In the genomic region with DNA sequence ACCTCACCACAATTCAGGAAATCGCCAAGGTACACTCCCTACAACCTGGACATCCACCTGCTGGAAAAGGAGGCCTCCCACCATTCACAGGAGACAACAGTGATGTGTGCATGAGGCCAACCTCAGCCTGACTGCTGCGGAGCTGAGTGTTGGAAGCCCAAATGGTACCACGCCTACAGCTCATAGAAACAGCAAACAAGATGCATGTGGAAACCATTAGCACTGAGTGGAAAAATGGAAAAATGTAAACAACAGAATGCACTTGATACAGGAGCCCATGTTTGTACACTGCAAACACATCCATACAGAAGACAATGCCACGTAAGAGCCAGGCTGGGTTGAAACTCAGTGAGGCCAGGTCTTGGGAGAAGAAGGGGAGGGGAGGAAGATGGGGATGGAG, we compare ENCODE assay signal across 20 mouse cellular contexts. TPM values are rescaled to one million over a fixed set of nuclear protein-coding genes. Genes with fewer than 3 reads are reported as not detected.
DNase-seq lines count a peak whose midpoint lies in the region; ATAC-seq and TF ChIP-seq lines count a peak whose summit lies in the region.
"Had no signal": no experiment of that assay in that cellular context is flagged by ENCODE, and none has a peak within 500 bp of the region (broad histone marks: within the 10 kb centered on the region; RNA-seq: fewer than 3 reads in every experiment).

No protein-coding gene starts in this region.

- H3K79me2 ChIP-seq in macrophage (ENCODE audit: inconsistent target), result peaks cover 31% of the 10 kb centered on the region; the same call in 1 of the 2 replicates

- H3K4me3 ChIP-seq in layer of hippocampus, adult 2 months, result no peak overlapping the region
- no peak overlapping the region for H3K4me3 ChIP-seq in neural tube, embryonic 13.5 days
- no peak overlapping the region for H3K4me3 ChIP-seq in embryonic facial prominence, embryonic 14.5 days (ENCODE audit: low read depth, low read length)
- no peak overlapping the region for H3K4me3 ChIP-seq in macrophage (ENCODE audit: inconsistent target)

- DNase-seq in layer of hippocampus, adult 2 months (ENCODE audit: low spot score in 2 of 2), result no peak
- no peak for DNase-seq in layer of hippocampus, adult 11-12 months (ENCODE audit: low spot score)
- DNase-seq in neural tube, embryonic 10.5 days (ENCODE audit: extremely low spot score, low spot score), result no peak
- peak; percentile 71 for DNase-seq in embryonic facial prominence, embryonic 14.5 days (ENCODE audit: low spot score)
- DNase-seq in urinary bladder, postnatal 25 days (ENCODE audit: low spot score), result no peak
- DNase-seq: adrenal gland, adult 8-10 months; gastrocnemius, postnatal 14 days; heart, postnatal 10 days; left cerebral cortex, postnatal 4 days had no signal

- H3K27me3 ChIP-seq in neural tube, embryonic 13.5 days, result no peaks in the 10 kb centered on the region
- no peaks in the 10 kb centered on the region for H3K27me3 ChIP-seq in embryonic facial prominence, embryonic 14.5 days (replicated peaks; ENCODE audit: control insufficient read depth, insufficient read depth, low read length)
- H3K27me3 ChIP-seq: forebrain, embryonic 13.5 days; hindbrain, embryonic 13.5 days; intestine, embryonic 15.5 days had no signal

- H3K9ac ChIP-seq in neural tube, embryonic 13.5 days, result peak overlapping the region; percentile 41
- H3K9ac ChIP-seq in embryonic facial prominence, embryonic 14.5 days (ENCODE audit: low read depth, low read length), result no peak overlapping the region; the same call in 1 of the 2 replicates
- H3K9ac ChIP-seq: intestine, embryonic 15.5 days had no signal

- peaks cover 33% of the 10 kb centered on the region for H3K4me1 ChIP-seq in neural tube, embryonic 13.5 days (replicated peaks)
- H3K4me1 ChIP-seq in embryonic facial prominence, embryonic 14.5 days (ENCODE audit: control insufficient read depth, insufficient read depth, low read length), result peaks cover 17% of the 10 kb centered on the region

- H3K36me3 ChIP-seq in neural tube, embryonic 13.5 days, result peaks cover 19% of the 10 kb centered on the region
- peaks cover 21% of the 10 kb centered on the region for H3K36me3 ChIP-seq in embryonic facial prominence, embryonic 14.5 days (ENCODE audit: control insufficient read depth, insufficient read depth, low read length)
- H3K36me3 ChIP-seq in macrophage (ENCODE audit: inconsistent target), result peaks cover 20% of the 10 kb centered on the region

- no peak for ATAC-seq in neural tube, embryonic 13.5 days (ENCODE audit: low read depth)
- no peak for ATAC-seq in embryonic facial prominence, embryonic 14.5 days (ENCODE audit: low read depth)
- ATAC-seq: forebrain, embryonic 13.5 days; intestine, embryonic 15.5 days had no signal

- no peaks in the 10 kb centered on the region for H3K9me3 ChIP-seq in neural tube, embryonic 13.5 days
- H3K9me3 ChIP-seq in embryonic facial prominence, embryonic 14.5 days (ENCODE audit: control insufficient read depth, low read length), result no peaks in the 10 kb centered on the region
- H3K9me3 ChIP-seq: forebrain, embryonic 13.5 days; G1E; hindbrain, embryonic 13.5 days; intestine, embryonic 15.5 days had no signal

- no peak for TF ChIP-seq CTCF in layer of hippocampus, adult 2 months (conservative IDR thresholded peaks at IDR 0.05)

- H3K27ac ChIP-seq in layer of hippocampus, adult 2 months, result peak overlapping the region; percentile 77
- H3K27ac ChIP-seq in neural tube, embryonic 13.5 days (replicated peaks), result 0 out of 2 replicates have a peak overlapping the region, but pooled peaks have one; percentile 49
- peak overlapping the region; percentile 76 for H3K27ac ChIP-seq in embryonic facial prominence, embryonic 14.5 days (replicated peaks; ENCODE audit: low read depth, low read length)
- H3K27ac ChIP-seq in macrophage, result peak overlapping the region; percentile 92
- H3K27ac ChIP-seq: forebrain, embryonic 13.5 days; intestine, embryonic 15.5 days had no signal

- peak overlapping the region; percentile 78; the same call in 1 of the 2 replicates for H3K4me2 ChIP-seq in neural tube, embryonic 13.5 days
- H3K4me2 ChIP-seq in embryonic facial prominence, embryonic 14.5 days (ENCODE audit: low read depth, low read length), result no peak overlapping the region; the same call in 1 of the 2 replicates

- WGBS in neural tube, embryonic 13.5 days, result 82% methylated on average over 4 of the region's 4 CpGs
- WGBS in embryonic facial prominence, embryonic 14.5 days, result 64% methylated on average over 4 of the region's 4 CpGs
- WGBS in macrophage (ENCODE audit: missing documents), result 88% methylated on average over 4 of the region's 4 CpGs

RNA-seq across cellular contexts. Expression of gene Aip, which starts 1.2 kb away (rescaled TPM):
- 100 to 1,000 TPM; 111 to 123 TPM for total RNA-seq in layer of hippocampus, adult 2 months (2021)
- polyA plus RNA-seq in neural tube, embryonic 13.5 days (2015; fragmentation: Nextera tagmentation; extraction: Ambion mirVana), result 92.4 and 94.0 TPM in 2 replicates
- 81.9 and 88.6 TPM in 2 replicates for polyA plus RNA-seq in embryonic facial prominence, embryonic 14.5 days (2014; fragmentation: Nextera tagmentation; extraction: Ambion mirVana)
- total RNA-seq in macrophage (2018; cell fraction: chromatin; rRNA removed), result 10 to 100 TPM in 24 of 26 experiments, 1 to 10 TPM in 2; 7.5 to 50.7 (median 24.5) TPM
- total RNA-seq in macrophage (2018; cell fraction: cytosol; rRNA removed), result 10 to 100 TPM; 44.4 to 92.0 (median 66.0) TPM
- total RNA-seq in macrophage (2018; cell fraction: nucleus; rRNA removed), result 10 to 100 TPM; 10.9 to 44.1 (median 23.1) TPM
- 80.9 to 169 TPM (median 84.6 TPM) in 3 replicates for polyA plus RNA-seq in macrophage (2018)

RNA-seq across cellular contexts. Expression of gene Gpr152, which starts 15.2 kb away (rescaled TPM):
- under 1 TPM; 0.07 to 0.08 TPM for total RNA-seq in layer of hippocampus, adult 2 months (2021)
- not detected in 2 replicates for polyA plus RNA-seq in neural tube, embryonic 13.5 days (2015; fragmentation: Nextera tagmentation; extraction: Ambion mirVana)
- polyA plus RNA-seq in embryonic facial prominence, embryonic 14.5 days (2014; fragmentation: Nextera tagmentation; extraction: Ambion mirVana), result 0.08 TPM in 1 of 2 replicates, not detected in the other
- total RNA-seq in macrophage (2018; cell fraction: chromatin; rRNA removed), result under 1 TPM in 7 of 26 experiments, not detected in 19; 0.16 to 0.40 (median 0.21) TPM
- total RNA-seq in macrophage (2018; cell fraction: cytosol; rRNA removed), result not detected
- under 1 TPM in 2 of 26 experiments, not detected in 24; 0.20 to 0.21 TPM for total RNA-seq in macrophage (2018; cell fraction: nucleus; rRNA removed)
- polyA plus RNA-seq in macrophage (2018), result not detected in 3 replicates
- total RNA-seq: gastrocnemius, postnatal 14 days; heart, adult 8-10 months; heart, postnatal 10 days; left cerebral cortex, postnatal 4 days; megakaryocyte-erythroid progenitor cell, adult 5-6 weeks had no signal
- polyA plus RNA-seq: G1E; hindbrain, embryonic 13.5 days; intestine, embryonic 15.5 days; kidney, embryonic 16.5 days; lung, embryonic 16.5 days; stomach, embryonic 14.5 days had no signal

RNA-seq across cellular contexts. Expression of gene Cabp4, which starts 19.4 kb away (rescaled TPM):
- total RNA-seq in layer of hippocampus, adult 2 months (2021), result under 1 TPM in 1 of 2 experiments, not detected in 1; 0.17 TPM
- 0.14 TPM in 2 replicates for polyA plus RNA-seq in neural tube, embryonic 13.5 days (2015; fragmentation: Nextera tagmentation; extraction: Ambion mirVana)
- polyA plus RNA-seq in embryonic facial prominence, embryonic 14.5 days (2014; fragmentation: Nextera tagmentation; extraction: Ambion mirVana), result 0.12 TPM in 1 of 2 replicates, not detected in the other
- under 1 TPM in 1 of 26 experiments, not detected in 25; 0.67 TPM for total RNA-seq in macrophage (2018; cell fraction: chromatin; rRNA removed)
- total RNA-seq in macrophage (2018; cell fraction: cytosol; rRNA removed), result under 1 TPM in 9 of 26 experiments, not detected in 17; 0.07 to 0.19 (median 0.14) TPM
- 1 to 10 TPM in 2 of 26 experiments, under 1 TPM in 8, not detected in 16; 0.22 to 1.3 (median 0.45) TPM for total RNA-seq in macrophage (2018; cell fraction: nucleus; rRNA removed)
- polyA plus RNA-seq in macrophage (2018), result not detected in 3 replicates
- total RNA-seq: heart, adult 8-10 months; heart, postnatal 10 days; left cerebral cortex, postnatal 4 days had no signal
- polyA plus RNA-seq: lung, embryonic 16.5 days; stomach, embryonic 14.5 days had no signal

RNA-seq across cellular contexts. Expression of gene Coro1b, which starts 24.0 kb away (rescaled TPM):
- total RNA-seq in layer of hippocampus, adult 2 months (2021), result 10 to 100 TPM; 84.8 to 92.9 TPM
- polyA plus RNA-seq in neural tube, embryonic 13.5 days (2015; fragmentation: Nextera tagmentation; extraction: Ambion mirVana), result 119 and 120 TPM in 2 replicates
- 139 and 162 TPM in 2 replicates for polyA plus RNA-seq in embryonic facial prominence, embryonic 14.5 days (2014; fragmentation: Nextera tagmentation; extraction: Ambion mirVana)
- 100 to 1,000 TPM; 114 to 682 (median 437) TPM for total RNA-seq in macrophage (2018; cell fraction: chromatin; rRNA removed)
- 100 to 1,000 TPM; 201 to 317 (median 267) TPM for total RNA-seq in macrophage (2018; cell fraction: cytosol; rRNA removed)
- total RNA-seq in macrophage (2018; cell fraction: nucleus; rRNA removed), result 100 to 1,000 TPM; 129 to 367 (median 245) TPM
- polyA plus RNA-seq in macrophage (2018), result 252 to 368 TPM (median 357 TPM) in 3 replicates

RNA-seq across cellular contexts. Expression of gene Pitpnm1, which starts 24.6 kb away (rescaled TPM):
- total RNA-seq in layer of hippocampus, adult 2 months (2021), result 100 to 1,000 TPM; 173 to 180 TPM
- polyA plus RNA-seq in neural tube, embryonic 13.5 days (2015; fragmentation: Nextera tagmentation; extraction: Ambion mirVana), result 37.0 and 37.8 TPM in 2 replicates
- polyA plus RNA-seq in embryonic facial prominence, embryonic 14.5 days (2014; fragmentation: Nextera tagmentation; extraction: Ambion mirVana), result 5.6 and 6.6 TPM in 2 replicates
- 100 to 1,000 TPM; 102 to 421 (median 208) TPM for total RNA-seq in macrophage (2018; cell fraction: chromatin; rRNA removed)
- total RNA-seq in macrophage (2018; cell fraction: cytosol; rRNA removed), result 10 to 100 TPM; 15.0 to 38.9 (median 21.4) TPM
- total RNA-seq in macrophage (2018; cell fraction: nucleus; rRNA removed), result 100 to 1,000 TPM in 16 of 26 experiments, 10 to 100 TPM in 10; 66.9 to 262 (median 121) TPM
- polyA plus RNA-seq in macrophage (2018), result 12.8 to 30.4 TPM (median 14.2 TPM) in 3 replicates
